Mouse (Mus musculus) hindbrain, embryonic 15.5 days (tissue): ENCODE results near the gene Erc2. TPM values are rescaled to one million over a fixed set of nuclear protein-coding genes. Genes with fewer than 3 reads are reported as not detected.
"Not testable (repeated sequence)": the region's sequence is repeated elsewhere in the genome, so short reads cannot be mapped to it uniquely, and the experiment has no call there.

Experiments
- ATAC-seq: fragments of 200-750 bp; cut with Nextera tagmentation; 2 replicates; pipeline ENCODE4 v1.8.0; 2017; ENCODE audit warnings: low read depth, moderate number of reproducible peaks, moderate TSS enrichment; ENCODE audit not compliant: low FRiP score
- H3K27ac ChIP-seq: fragments of 300-500 bp; sonication (generic); replicated peaks from 2 replicates; pipeline ENCODE4 v1.5.1; 2015; ENCODE audit warnings: mild to moderate bottlenecking, inconsistent platforms
- H3K27me3 ChIP-seq: fragments of 300-500 bp; sonication (generic); 2 replicates; pipeline ENCODE4 v1.6.1; 2015; ENCODE audit warnings: control low read depth, inconsistent platforms
- H3K36me3 ChIP-seq: fragments of 300-500 bp; sonication (generic); 2 replicates; pipeline ENCODE4 v1.6.1; 2015; ENCODE audit warnings: control low read depth, inconsistent platforms
- H3K4me1 ChIP-seq: fragments of 300-500 bp; sonication (generic); replicated peaks from 2 replicates; pipeline ENCODE4 v1.6.1; 2015; ENCODE audit warnings: control low read depth, inconsistent platforms
- H3K4me2 ChIP-seq: fragments of 300-500 bp; sonication (generic); 2 replicates; pipeline ENCODE4 v1.6.1; 2015; ENCODE audit warnings: moderate library complexity, mild to moderate bottlenecking, inconsistent platforms
- H3K4me3 ChIP-seq: fragments of 300-500 bp; sonication (generic); 2 replicates; pipeline ENCODE4 v1.5.1; 2015; ENCODE audit warnings: mild to moderate bottlenecking, inconsistent platforms
- H3K9ac ChIP-seq: fragments of 300-500 bp; sonication (generic); 2 replicates; pipeline ENCODE4 v1.6.1; 2015; ENCODE audit warnings: inconsistent platforms
- H3K9me3 ChIP-seq: fragments of 300-500 bp; sonication (generic); 2 replicates; pipeline ENCODE4 v1.6.1; 2016; ENCODE audit warnings: control low read depth, inconsistent platforms
- WGBS: fragments of 180-500 bp; shearing (Covaris S2); methylation state at CpG from one replicate; pipeline ENCODE4 v1.1.7; 2015; 5-methylcytosine and 5-hydroxymethylcytosine counted together
- polyA plus RNA-seq: library from polyadenylated mRNA; unstranded; fragments of >200 nt; fragmentation: Nextera tagmentation; extraction: Ambion mirVana; gene quantifications from 2 replicates; pipeline ENCODE4 v1.2.1, GENCODE M21; 2015

The Erc2 gene
- polyA plus RNA-seq, 1 experiment from 2014 or later = 76.4 TPM

DNA sequence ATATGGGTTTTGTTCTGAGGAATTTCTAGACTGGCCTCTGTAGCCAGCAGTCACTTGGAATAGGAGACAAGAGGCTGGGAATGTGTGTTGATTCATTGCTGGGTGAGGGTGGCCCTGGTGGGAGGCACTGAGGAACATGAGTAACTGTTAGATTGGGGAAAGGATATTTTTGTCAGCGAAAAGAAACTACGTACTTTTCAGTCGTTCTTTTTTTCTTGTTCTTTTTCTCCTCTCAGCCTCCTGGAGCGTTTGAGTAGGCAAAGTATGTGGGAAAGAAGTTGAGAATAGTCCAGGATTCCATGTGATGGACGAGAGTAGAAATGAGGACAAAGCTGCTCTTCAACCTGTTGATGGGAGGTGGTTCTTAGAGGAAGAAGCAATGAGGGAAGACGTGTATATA is 230.4 kb downstream of the Erc2 start:
- Histone ChIP-seq H3K9me3 (no peaks in the 10 kb centered on the region), H3K4me1 (no peaks in the 10 kb centered on the region), H3K27ac (no peak overlapping the region), H3K4me3 (no peak overlapping the region), H3K36me3 (no peaks in the 10 kb centered on the region), H3K27me3 (no peaks in the 10 kb centered on the region), H3K4me2 (no peak overlapping the region), H3K9ac (no peak overlapping the region)
- WGBS = 82% methylated on average over 6 of the region's 6 CpGs
- ATAC-seq = no peak

- Histone ChIP-seq H3K4me2 (no peak overlapping the region), H3K9ac (no peak overlapping the region), H3K36me3 (no peaks in the 10 kb centered on the region), H3K4me3 (no peak overlapping the region), H3K9me3 (no peaks in the 10 kb centered on the region), H3K4me1 (no peaks in the 10 kb centered on the region), H3K27ac (no peak overlapping the region), H3K27me3 (no peaks in the 10 kb centered on the region)
- ATAC-seq = no peak
- 93% methylated on average over 6 of the region's 6 CpGs for WGBS
Observed at GRCm38 (mm10) chr14:27860371-27861046, 238.3 kb downstream of the Erc2 start.

- ATAC-seq = no peak
- no peak overlapping the region for H3K9ac ChIP-seq
- H3K9me3 ChIP-seq = no peaks in the 10 kb centered on the region
- H3K27me3 ChIP-seq = no peaks in the 10 kb centered on the region
- no peak overlapping the region for H3K27ac ChIP-seq
- H3K4me1 ChIP-seq = no peaks in the 10 kb centered on the region
- H3K4me3 ChIP-seq = no peak overlapping the region
- H3K4me2 ChIP-seq = no peak overlapping the region
- no peaks in the 10 kb centered on the region for H3K36me3 ChIP-seq
Observed at GRCm38 (mm10) chr14:27862299-27862698, 240.1 kb downstream of the Erc2 start.

DNA sequence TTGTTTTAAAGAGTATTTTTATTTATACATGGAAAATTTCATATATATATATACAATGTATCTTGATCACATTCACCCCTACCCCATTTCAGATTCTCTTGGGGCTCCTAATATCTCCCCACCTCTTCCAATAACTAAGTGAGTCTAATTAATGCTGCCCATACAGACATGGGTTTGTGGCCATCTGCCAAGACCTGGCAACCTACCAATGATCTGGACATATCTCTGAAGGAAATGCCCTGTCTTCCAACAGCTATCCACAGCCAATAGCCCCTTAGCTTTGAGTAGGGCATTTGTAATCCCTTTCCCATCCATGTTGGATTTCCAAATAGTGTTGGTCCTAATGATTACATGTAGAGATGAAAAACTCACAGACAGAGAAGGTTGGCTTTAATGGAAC is 245.2 kb downstream of the Erc2 start:
- H3K9ac ChIP-seq = no peak overlapping the region

GRCm38 (mm10) chr14:27873619-27874018 is 251.4 kb downstream of the Erc2 start:
- H3K4me2 ChIP-seq = no peak overlapping the region
- H3K4me3 ChIP-seq = no peak overlapping the region
- H3K9ac ChIP-seq = no peak overlapping the region
- no peaks in the 10 kb centered on the region for H3K9me3 ChIP-seq
- WGBS = 96% methylated on average over 1 of the region's 1 CpGs
- ATAC-seq = no peak
- H3K27me3 ChIP-seq = no peaks in the 10 kb centered on the region
- H3K4me1 ChIP-seq = peaks cover 10% of the 10 kb centered on the region
- H3K27ac ChIP-seq = no peak overlapping the region
- no peaks in the 10 kb centered on the region for H3K36me3 ChIP-seq

More for the DNA sequence above, 245.2 kb downstream of the Erc2 start:
- H3K4me3 ChIP-seq = no peak overlapping the region
- no peak overlapping the region for H3K27ac ChIP-seq
- no peaks in the 10 kb centered on the region for H3K27me3 ChIP-seq
- no peak for ATAC-seq
- H3K36me3 ChIP-seq = no peaks in the 10 kb centered on the region
- H3K4me2 ChIP-seq = no peak overlapping the region
- H3K9me3 ChIP-seq = no peaks in the 10 kb centered on the region
- no peaks in the 10 kb centered on the region for H3K4me1 ChIP-seq

- Histone ChIP-seq H3K4me1 (peaks cover 10% of the 10 kb centered on the region), H3K9me3 (no peaks in the 10 kb centered on the region), H3K27me3 (no peaks in the 10 kb centered on the region), H3K4me3 (no peak overlapping the region), H3K9ac (no peak overlapping the region), H3K4me2 (peak overlapping the region; percentile 31), H3K36me3 (no peaks in the 10 kb centered on the region), H3K27ac (0 out of 2 replicates have a peak overlapping the region, but pooled peaks have one; percentile 4)
- 60% methylated on average over 13 of the region's 13 CpGs for WGBS
- ATAC-seq = no peak
Observed at GRCm38 (mm10) chr14:27875991-27876411, 253.8 kb downstream of the Erc2 start.

DNA sequence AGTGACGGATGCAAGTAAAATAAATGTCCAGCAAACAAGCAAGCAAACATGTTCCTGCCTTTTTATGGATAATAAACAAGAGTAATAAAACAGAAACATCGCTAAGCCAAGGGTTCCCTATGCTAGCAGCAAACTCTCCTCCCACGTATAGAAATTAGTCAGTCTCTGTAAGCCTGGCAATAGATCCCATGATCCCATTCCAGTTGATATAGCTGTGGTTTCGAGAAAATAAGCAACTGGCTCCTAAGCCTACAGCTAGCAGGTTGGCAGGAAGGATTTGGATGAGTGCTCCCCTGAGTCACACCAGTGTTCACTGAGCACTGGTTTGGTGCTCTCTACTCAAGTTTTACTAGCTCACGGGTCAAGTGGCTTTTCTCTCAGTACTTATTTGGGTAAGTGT is 259.7 kb downstream of the Erc2 start:
- Histone ChIP-seq H3K9ac (no peak overlapping the region), H3K27ac (no peak overlapping the region), H3K4me1 (no peaks in the 10 kb centered on the region), H3K36me3 (no peaks in the 10 kb centered on the region), H3K4me3 (no peak overlapping the region), H3K9me3 (no peaks in the 10 kb centered on the region), H3K27me3 (no peaks in the 10 kb centered on the region), H3K4me2 (no peak overlapping the region)
- no peak for ATAC-seq
- 89% methylated on average over 5 of the region's 5 CpGs for WGBS

- ATAC-seq, H3K4me1 ChIP-seq, H3K9me3 ChIP-seq, H3K4me2 ChIP-seq, H3K9ac ChIP-seq, H3K27ac ChIP-seq, H3K27me3 ChIP-seq, H3K4me3 ChIP-seq, H3K36me3 ChIP-seq: not testable (repeated sequence)
- WGBS = 70% methylated on average over 5 of the region's 5 CpGs
Observed at GRCm38 (mm10) chr14:27886337-27886736, 264.1 kb downstream of the Erc2 start.

GRCm38 (mm10) chr14:27887488-27887887 is 265.3 kb downstream of the Erc2 start:
- 76% methylated on average over 5 of the region's 5 CpGs for WGBS
- Histone ChIP-seq H3K36me3 (no peaks in the 10 kb centered on the region), H3K4me3 (no peak overlapping the region), H3K9me3 (no peaks in the 10 kb centered on the region), H3K27me3 (no peaks in the 10 kb centered on the region), H3K9ac (no peak overlapping the region), H3K4me1 (no peaks in the 10 kb centered on the region), H3K27ac (no peak overlapping the region), H3K4me2 (no peak overlapping the region)
- no peak for ATAC-seq

- Histone ChIP-seq H3K27me3 (no peaks in the 10 kb centered on the region), H3K9ac (no peak overlapping the region), H3K9me3 (no peaks in the 10 kb centered on the region), H3K27ac (no peak overlapping the region), H3K4me2 (no peak overlapping the region), H3K4me1 (no peaks in the 10 kb centered on the region), H3K4me3 (no peak overlapping the region), H3K36me3 (no peaks in the 10 kb centered on the region)
- 87% methylated on average over 2 of the region's 2 CpGs for WGBS
- ATAC-seq = no peak
Observed at GRCm38 (mm10) chr14:27889650-27890049, 267.4 kb downstream of the Erc2 start.

DNA sequence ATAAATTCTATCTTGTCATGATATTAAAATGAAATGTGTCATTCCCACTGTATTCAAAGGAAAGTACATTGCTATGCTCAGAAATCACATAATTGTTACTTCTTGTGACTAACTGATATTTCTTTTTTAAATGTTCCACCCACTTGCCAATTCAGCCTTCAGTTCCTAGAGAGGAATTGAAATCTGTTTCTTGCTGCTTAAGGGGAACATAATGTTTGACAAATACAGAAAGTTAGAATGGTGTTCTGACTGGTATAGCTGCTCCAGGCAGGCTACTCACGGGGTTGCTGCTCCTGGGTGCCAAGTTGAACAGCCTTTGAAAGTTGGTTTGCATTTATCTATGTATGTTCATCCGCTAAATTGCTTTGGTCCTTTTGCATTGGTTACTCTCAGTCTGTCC is 270.2 kb downstream of the Erc2 start:
- no peaks in the 10 kb centered on the region for H3K4me1 ChIP-seq
- no peak overlapping the region for H3K9ac ChIP-seq
- no peaks in the 10 kb centered on the region for H3K27me3 ChIP-seq
- no peak overlapping the region for H3K4me2 ChIP-seq
- no peaks in the 10 kb centered on the region for H3K36me3 ChIP-seq
- no peak for ATAC-seq
- no peak overlapping the region for H3K27ac ChIP-seq
- no peaks in the 10 kb centered on the region for H3K9me3 ChIP-seq
- H3K4me3 ChIP-seq = no peak overlapping the region
- WGBS = 91% methylated on average over 2 of the region's 2 CpGs

DNA sequence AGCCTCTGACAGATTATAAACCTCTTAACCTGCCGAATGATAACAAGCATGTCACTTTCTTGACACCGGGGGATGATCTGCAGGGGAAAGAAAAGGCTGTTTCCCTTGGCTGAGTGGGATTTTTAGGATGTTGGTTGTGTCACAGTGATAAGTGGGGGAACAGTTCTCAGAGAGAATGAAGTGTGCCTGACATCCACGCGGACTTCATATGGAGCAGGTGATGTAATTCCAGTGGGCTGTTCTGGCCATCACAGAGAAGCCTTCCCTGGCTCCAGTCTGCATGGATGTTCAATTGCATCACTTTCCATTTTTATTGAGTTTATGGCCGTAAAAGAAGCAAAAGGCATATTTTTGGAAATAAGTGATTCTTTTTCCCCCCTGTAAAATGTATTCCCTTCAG is 279.5 kb downstream of the Erc2 start:
- Histone ChIP-seq H3K36me3 (no peaks in the 10 kb centered on the region), H3K4me3 (no peak overlapping the region), H3K9ac (no peak overlapping the region), H3K4me1 (no peaks in the 10 kb centered on the region), H3K27me3 (no peaks in the 10 kb centered on the region), H3K4me2 (no peak overlapping the region), H3K27ac (no peak overlapping the region), H3K9me3 (no peaks in the 10 kb centered on the region)
- WGBS = 69% methylated on average over 5 of the region's 5 CpGs
- no peak for ATAC-seq
